Mouse (Mus musculus): ENCODE data around the gene Spag4.
A peak's percentile ranks its signal among the peaks of the same experiment; 100 is the strongest.

Spag4 gene

DNA sequence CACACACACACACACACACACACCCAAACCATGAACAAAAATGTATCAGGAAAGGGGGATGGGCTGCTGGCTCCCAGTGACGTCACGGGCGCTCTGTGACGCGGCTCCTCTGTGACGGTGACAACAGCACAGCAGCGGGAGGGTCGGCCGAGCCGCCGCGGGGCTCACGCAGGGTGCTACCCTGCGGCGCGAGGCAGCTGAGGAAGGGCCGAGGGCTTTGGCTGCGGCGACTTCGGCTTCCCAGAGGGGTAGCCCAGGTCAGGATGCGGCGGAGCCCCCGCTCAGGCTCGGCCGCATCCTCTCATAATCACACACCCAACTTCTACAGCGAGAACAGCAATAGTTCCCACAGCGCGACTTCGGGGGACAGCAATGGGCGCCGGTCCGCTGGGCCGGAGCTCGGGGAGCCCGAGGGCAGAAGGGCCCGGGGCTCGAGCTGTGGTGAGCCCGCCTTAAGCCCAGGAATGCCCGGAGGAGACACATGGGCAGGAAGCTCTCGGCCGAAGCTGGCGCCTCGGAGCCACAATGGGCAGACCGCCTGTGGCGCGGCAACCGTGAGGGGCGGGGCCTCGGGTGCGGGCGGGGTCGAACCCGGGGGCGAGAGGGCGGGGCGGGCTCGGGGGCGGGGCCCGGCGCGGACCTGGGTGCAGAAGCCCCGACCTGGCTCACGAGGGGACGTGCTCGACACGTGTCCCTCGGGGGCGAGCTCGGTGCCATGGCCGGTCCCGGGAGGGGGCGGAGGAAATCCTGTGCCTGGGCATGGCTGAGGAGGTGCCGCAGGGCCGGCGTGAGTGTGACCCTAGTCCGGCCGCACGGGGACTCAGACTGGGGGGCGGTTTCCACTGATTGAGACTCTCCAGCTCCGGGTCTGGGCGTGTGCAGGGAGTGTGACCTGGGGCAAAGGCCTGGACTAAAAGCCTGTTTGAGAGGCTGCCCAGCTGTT, at the start of gene Spag4:
Gene Spag4, plus strand, starts transcription at position 77 of the 943 bp plus-strand sequence.
- DNase-seq (ENCODE audit: low spot score in 2 of 2) = peak; percentile 80 to 82

DNA sequence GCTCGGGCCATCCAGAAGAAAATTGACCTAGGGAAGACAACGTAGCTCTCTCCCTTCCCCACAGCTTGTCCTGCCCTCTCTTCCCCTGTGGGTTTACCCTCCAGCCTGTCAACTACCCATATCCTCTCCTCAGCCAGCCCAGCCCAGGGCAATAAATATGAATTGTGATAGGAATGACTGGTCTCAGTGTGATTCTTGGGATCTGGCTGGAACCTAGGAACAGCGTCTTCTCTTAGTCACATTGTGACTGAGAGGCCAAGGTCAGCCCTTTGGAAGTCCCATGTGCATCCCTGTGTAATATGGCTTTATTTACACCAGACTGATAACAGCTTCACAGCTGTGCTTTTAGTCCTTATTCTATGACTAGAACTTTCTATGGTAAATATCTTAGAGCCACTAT, 46.9 kb upstream of the Spag4 start:
- DNase-seq (ENCODE audit: low spot score in 2 of 2) = no peak

- no peak for DNase-seq (ENCODE audit: low spot score in 2 of 2)
Measured at GRCm38 (mm10) chr2:156021219-156021618, 43.8 kb upstream of the Spag4 start.

DNA sequence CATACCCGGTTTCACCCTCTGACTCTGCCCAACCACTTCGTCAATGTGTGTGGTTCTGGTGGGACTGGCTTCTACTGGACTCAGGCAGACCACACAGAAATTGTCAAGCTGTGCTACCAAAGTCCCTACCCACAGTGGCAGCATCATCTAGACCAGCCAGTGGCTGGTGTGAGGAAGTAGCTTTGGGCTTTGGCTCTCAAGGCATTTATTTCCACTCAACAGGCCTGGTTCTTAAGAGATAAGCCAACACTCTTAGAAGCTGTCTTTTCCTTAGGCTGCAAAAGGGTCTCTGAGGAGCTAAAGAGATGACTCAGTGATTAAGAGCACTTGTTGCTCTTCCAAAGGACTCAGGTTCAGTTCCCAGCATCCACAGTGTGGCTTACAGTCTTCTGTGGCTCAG, 43.2 kb upstream of the Spag4 start:
- DNase-seq (ENCODE audit: low spot score in 2 of 2) = no peak

DNA sequence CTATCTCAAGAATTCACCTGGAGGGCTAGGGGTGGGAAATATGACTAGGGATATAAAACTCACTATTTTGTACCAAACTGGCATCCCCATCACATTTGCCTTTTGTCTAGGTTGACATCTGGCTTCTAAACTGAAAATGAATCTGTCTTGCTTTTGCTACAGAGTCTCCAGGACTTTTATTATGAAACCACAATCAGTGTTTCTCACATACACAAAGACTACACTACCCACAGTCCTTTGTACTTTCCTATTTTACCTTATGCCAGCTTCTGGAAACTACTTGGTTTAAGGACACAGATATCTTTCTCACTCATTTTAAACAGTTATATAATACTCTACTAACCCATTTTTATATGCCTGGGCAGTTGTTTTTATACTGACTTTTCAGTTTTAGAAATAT, 39.5 kb upstream of the Spag4 start:
- DNase-seq (ENCODE audit: low spot score in 2 of 2) = no peak

GRCm38 (mm10) chr2:156039390-156039789, 25.6 kb upstream of the Spag4 start:
- no peak for DNase-seq (ENCODE audit: low spot score in 2 of 2)

- DNase-seq (ENCODE audit: low spot score in 2 of 2) = no peak
Measured at GRCm38 (mm10) chr2:156042903-156043302, 22.1 kb upstream of the Spag4 start.

- no peak for DNase-seq (ENCODE audit: low spot score in 2 of 2)
Measured at GRCm38 (mm10) chr2:156047929-156048328, 17.0 kb upstream of the Spag4 start.

GRCm38 (mm10) chr2:156052816-156053215, 12.2 kb upstream of the Spag4 start, which contains the start of gene Fer1l4:
Gene Fer1l4 (minus strand): TSS chr2:156052947.
- DNase-seq (ENCODE audit: low spot score in 2 of 2) = no peak

DNA sequence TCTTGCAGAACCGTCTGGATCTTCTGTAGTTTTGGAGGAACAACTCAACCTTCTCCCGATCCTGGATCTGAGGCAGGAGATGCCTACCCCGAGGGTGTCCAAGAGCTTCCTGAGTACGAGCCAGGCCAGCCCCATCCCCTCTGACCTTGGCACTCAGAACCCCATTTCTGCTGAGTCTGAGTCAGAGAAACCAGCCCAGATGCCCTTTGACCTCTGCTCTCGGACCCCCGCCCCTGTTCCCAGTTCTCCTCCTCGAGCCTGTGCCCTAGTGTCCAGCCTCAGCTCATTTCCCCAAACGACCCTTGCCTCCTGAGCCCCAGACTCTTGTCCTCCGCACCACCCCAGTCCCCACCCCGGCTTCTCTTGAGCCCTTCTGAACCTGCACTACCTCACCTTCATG, 1.2 kb downstream of the Spag4 start:
- DNase-seq (ENCODE audit: low spot score in 2 of 2) = peak in 1 of 2 experiments; percentile 54

DNA sequence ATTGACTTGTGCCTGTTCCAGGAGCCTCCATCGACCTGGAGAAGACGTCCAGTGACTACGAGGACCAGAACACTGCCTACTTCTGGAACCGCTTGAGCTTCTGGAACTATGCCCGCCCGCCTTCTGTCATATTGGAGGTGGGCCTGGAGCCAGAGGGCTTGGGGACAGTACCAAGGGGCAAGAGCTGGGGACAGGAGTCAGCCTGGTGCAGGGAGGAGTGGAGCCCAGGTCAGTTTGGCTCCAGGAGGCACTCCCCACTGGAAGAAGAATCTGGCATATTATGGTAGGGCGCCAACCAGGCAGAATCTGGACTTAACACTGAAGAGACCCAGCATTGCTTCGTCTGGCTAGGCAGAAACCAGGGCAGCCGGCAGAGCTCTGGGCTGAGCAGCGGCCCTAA, 2.9 kb downstream of the Spag4 start:
- peak; percentile 31 to 40 for DNase-seq (ENCODE audit: low spot score in 2 of 2)

- peak in 1 of 2 experiments; percentile 16 for DNase-seq (ENCODE audit: low spot score in 2 of 2)
Measured at GRCm38 (mm10) chr2:156071236-156071635, 6.3 kb downstream of the Spag4 start.

DNA sequence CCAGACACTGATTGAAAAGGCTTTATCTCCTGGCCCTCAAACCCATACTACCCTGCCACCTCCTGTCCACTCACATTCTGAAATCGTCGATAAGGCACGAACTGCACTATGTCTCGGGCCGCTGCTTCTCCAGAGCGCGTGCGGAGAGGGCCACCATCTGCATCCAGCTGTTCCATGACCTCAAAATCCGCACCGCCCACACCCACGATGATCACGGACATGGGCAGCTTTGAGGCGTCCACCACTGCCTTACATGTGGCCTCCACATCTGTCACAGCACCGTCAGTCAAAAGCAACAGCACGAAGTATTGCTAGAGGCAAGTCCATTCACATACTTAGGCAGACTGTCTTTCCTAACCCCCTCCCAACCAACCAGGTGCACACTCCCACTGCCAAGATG, 8.8 kb downstream of the Spag4 start:
- DNase-seq (ENCODE audit: low spot score in 2 of 2) = peak in 1 of 2 experiments; percentile 22

DNA sequence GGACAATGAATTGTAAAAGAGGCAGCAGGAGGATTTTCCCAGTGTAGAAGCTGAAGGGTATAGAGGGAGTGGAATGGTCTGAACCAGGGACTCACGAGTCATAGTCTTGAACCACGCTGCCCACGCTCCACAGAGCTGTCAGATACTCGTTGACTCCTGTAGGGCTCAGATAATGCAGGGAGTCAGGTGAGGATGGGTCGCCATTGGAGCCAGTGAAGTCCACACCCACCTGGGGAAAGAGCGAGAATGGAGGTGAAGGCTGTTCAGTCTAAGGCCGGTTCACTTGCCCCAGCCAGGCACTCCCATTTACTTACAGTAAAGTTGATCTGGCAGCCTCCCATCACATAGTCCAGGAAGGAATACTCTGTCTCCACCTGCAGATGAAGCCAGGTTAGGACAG, 12.5 kb downstream of the Spag4 start:
- DNase-seq (ENCODE audit: low spot score in 2 of 2) = peak in 1 of 2 experiments; percentile 19

- DNase-seq (ENCODE audit: low spot score in 2 of 2) = peak in 1 of 2 experiments; percentile 21
Measured at GRCm38 (mm10) chr2:156078421-156079182, 13.6 kb downstream of the Spag4 start.

- DNase-seq (ENCODE audit: low spot score in 2 of 2) = peak in 1 of 2 experiments; percentile 18
Measured at GRCm38 (mm10) chr2:156079183-156079560, 14.2 kb downstream of the Spag4 start.

GRCm38 (mm10) chr2:156079674-156080073, 14.7 kb downstream of the Spag4 start:
- DNase-seq (ENCODE audit: low spot score in 2 of 2) = peak in 1 of 2 experiments; percentile 14

GRCm38 (mm10) chr2:156080391-156080790, 15.4 kb downstream of the Spag4 start:
- DNase-seq (ENCODE audit: low spot score in 2 of 2) = peak in 1 of 2 experiments; percentile 17

- peak in 1 of 2 experiments; percentile 11 for DNase-seq (ENCODE audit: low spot score in 2 of 2)
Measured at GRCm38 (mm10) chr2:156084541-156084940, 19.6 kb downstream of the Spag4 start.

DNA sequence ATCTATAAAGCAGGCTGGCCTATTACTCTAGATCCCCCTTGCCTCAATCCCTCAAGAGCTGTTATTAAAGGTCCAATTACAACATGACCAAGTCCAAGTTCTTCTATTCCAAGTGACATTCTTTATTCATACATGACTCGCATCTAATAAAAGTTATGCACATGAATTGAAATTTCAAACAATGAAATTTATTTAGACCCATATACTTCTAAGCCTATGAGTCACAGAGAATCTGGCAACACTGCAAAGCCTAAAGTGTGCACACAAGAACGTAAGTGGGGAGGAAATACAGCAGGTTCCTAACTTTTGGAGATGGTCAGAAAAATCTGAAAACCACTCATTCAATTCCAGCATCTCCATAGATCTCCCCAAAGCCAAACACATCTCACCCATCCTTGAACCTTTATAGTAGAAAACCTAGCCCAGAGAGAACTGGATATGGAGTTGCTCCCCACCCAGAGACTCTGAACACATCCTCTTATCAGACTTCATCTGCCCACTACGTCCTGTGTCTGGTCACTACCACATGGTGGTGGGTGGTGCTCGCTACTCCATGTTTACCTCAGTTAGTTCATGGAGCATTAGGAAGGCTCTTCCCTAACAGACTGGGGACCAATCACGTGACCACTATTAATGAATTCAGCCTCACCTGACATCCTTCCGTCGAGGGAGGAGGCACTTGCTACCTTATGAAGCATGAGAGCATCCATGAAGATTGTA, 22.6 kb downstream of the Spag4 start:
- peak in 1 of 2 experiments; percentile 9 for DNase-seq (ENCODE audit: low spot score in 2 of 2)

DNA sequence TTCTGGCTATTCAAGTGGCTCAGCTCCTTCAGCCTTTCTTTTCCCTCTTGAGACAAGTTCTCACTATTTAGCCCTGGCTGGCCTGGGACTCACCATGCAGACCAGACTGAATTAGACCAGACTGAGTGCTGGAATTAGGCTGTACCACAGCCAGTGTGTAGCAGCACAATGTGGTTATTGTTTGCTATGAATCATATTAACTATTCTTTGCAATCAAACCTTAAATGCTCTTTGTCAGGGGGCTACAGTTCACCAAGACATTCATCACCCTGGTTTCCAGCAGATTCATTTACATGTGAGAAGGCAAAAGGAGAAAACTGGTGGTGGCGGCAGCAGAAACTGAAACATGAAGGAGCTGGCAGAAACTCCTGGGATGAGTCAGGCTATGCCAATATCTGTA, 24.8 kb downstream of the Spag4 start:
- peak in 1 of 2 experiments; percentile 25 for DNase-seq (ENCODE audit: low spot score in 2 of 2)

- peak in 1 of 2 experiments; percentile 11 for DNase-seq (ENCODE audit: low spot score in 2 of 2)
Measured at GRCm38 (mm10) chr2:156091926-156092325, 27.0 kb downstream of the Spag4 start.
